In genomic region chr13:73434687-73435086, GRCm38 (mm10) we compare ENCODE assay signal across 17 mouse cellular contexts. TPM values are rescaled to one million over a fixed set of nuclear protein-coding genes. Genes with fewer than 3 reads are reported as not detected.
DNase-seq lines count a peak whose midpoint lies in the region; ATAC-seq and TF ChIP-seq lines count a peak whose summit lies in the region.
"Had no signal": no experiment of that assay in that cellular context is flagged by ENCODE, and none has a peak within 500 bp of the region (broad histone marks: within the 10 kb centered on the region; RNA-seq: fewer than 3 reads in every experiment).

No protein-coding gene starts in this region.

- peak; percentile 88 for ATAC-seq in activated CD4-positive, CD25-positive, alpha-beta regulatory T cell, adult 4 months
- ATAC-seq: forebrain, embryonic 16.5 days had no signal

- WGBS in spleen, adult 2 months = 21% methylated on average over 5 of the region's 5 CpGs

- TF ChIP-seq CTCF in spleen, adult 2 months (IDR thresholded peaks at IDR 0.05; ENCODE audit: extremely low read depth, insufficient read depth, insufficient read length, insufficient replicate concordance) = no peak

- H3K36me3 ChIP-seq in spleen, adult 2 months (ENCODE audit: control insufficient read depth, insufficient read depth, low read length) = no peaks in the 10 kb centered on the region
- no peaks in the 10 kb centered on the region for H3K36me3 ChIP-seq in splenic B cell, adult 2 months (ENCODE audit: control insufficient read depth, insufficient read depth, low read length, poor library complexity, severe bottlenecking)
- H3K36me3 ChIP-seq: hindbrain, embryonic 12.5 days had no signal

- H3K27me3 ChIP-seq in spleen, adult 2 months (ENCODE audit: control insufficient read depth, insufficient read depth, low read length) = no peaks in the 10 kb centered on the region
- H3K27me3 ChIP-seq in splenic B cell, adult 2 months (ENCODE audit: control insufficient read depth, insufficient read depth, low read length, poor library complexity, severe bottlenecking) = no peaks in the 10 kb centered on the region
- H3K27me3 ChIP-seq: hindbrain, embryonic 12.5 days had no signal

- H3K27ac ChIP-seq in spleen, adult 2 months (ENCODE audit: insufficient read depth, low read length) = peak overlapping the region; percentile 68
- H3K27ac ChIP-seq: hindbrain, embryonic 12.5 days had no signal

- DNase-seq in spleen, adult 2 months (ENCODE audit: low read depth in 1 of 2, low spot score in 2 of 2) = peak; percentile 28 to 36
- DNase-seq in spleen, postnatal 14 days (ENCODE audit: low spot score in 2 of 2) = no peak
- peak; percentile 49 for DNase-seq in CD4-positive helper T cell, adult 2 months (ENCODE audit: low read depth, low spot score)
- peak; percentile 65 for DNase-seq in splenic B cell, adult 2 months (ENCODE audit: low read depth, low spot score)
- DNase-seq in layer of hippocampus, postnatal 36 days = no peak
- no peak for DNase-seq in ovary, postnatal 14 days (ENCODE audit: low spot score)
- DNase-seq: cerebellum, adult 11-12 months; cerebellum, postnatal 14 days; embryo, embryonic 11 days; heart, postnatal 10 days; kidney, adult 8-10 months; kidney, postnatal 25 days; lung, adult 2 months; lung, postnatal 36 days had no signal

- TF ChIP-seq POLR2A in spleen, adult 2 months (IDR thresholded peaks at IDR 0.05; ENCODE audit: low read depth, low read length) = no peak

- peaks cover 21% of the 10 kb centered on the region for H3K4me1 ChIP-seq in spleen, adult 2 months (ENCODE audit: control insufficient read depth, insufficient read depth, insufficient read length)

- H3K4me3 ChIP-seq in spleen, adult 2 months (ENCODE audit: extremely low read depth, insufficient read depth, insufficient read length) = no peak overlapping the region
- H3K4me3 ChIP-seq: hindbrain, embryonic 12.5 days had no signal

RNA-seq across cellular contexts. Expression of gene Lpcat1, which starts 32.3 kb away (rescaled TPM):
- polyA plus RNA-seq in spleen, adult 2 months (2012; rRNA removed) = 64.9 and 81.3 TPM in 2 replicates
- 10 to 100 TPM; 22.3 to 28.0 TPM for polyA plus RNA-seq in activated CD4-positive, CD25-positive, alpha-beta regulatory T cell, adult 4 months (2017; shearing (Covaris generic))
- 10 to 100 TPM; 36.6 to 39.4 TPM for total RNA-seq in layer of hippocampus, postnatal 36 days (2021)

Comparison
In these comparisons a context has a peak if more than half of its experiments do, and no peak if none do; other contexts are left out.
1. DNase-seq: peak in spleen, adult 2 months (2 of 2), CD4-positive helper T cell, adult 2 months (single experiment) and splenic B cell, adult 2 months (single experiment); none in spleen, postnatal 14 days (0 of 2), layer of hippocampus, postnatal 36 days (0 of 2) and ovary, postnatal 14 days (single experiment).